Mouse (Mus musculus) thymus, adult 2 months (tissue): ENCODE measurements at regions not wholly inside any gene's neighbourhood (a gene's known extent, or its start where the extent isn't known, plus 50 kb on each side); places are given as distances from the start of the nearest gene placed in this dataset.

Source experiments
- DNase-seq: peaks from one replicate; pipeline ENCODE4 v3.0.0; 2021
- H3K27ac ChIP-seq: fragments of 200-500 bp; 2 replicates; pipeline ENCODE4 v1.5.1; 2012; ENCODE audit warnings: low read length, control low read depth; ENCODE audit not compliant: control insufficient read depth, insufficient read depth
- H3K27me3 ChIP-seq: fragments of 200-500 bp; 2 replicates; pipeline ENCODE4 v1.6.1; 2012; ENCODE audit warnings: mild to moderate bottlenecking, low read length, moderate library complexity, mixed read lengths; ENCODE audit not compliant: control insufficient read depth, insufficient read depth
- H3K36me3 ChIP-seq: fragments of 200-500 bp; 2 replicates; pipeline ENCODE4 v1.6.1; 2012; ENCODE audit warnings: mild to moderate bottlenecking, low read length, moderate library complexity; ENCODE audit not compliant: control insufficient read depth, insufficient read depth
- H3K4me1 ChIP-seq: fragments of 200-500 bp; replicated peaks from 2 replicates; pipeline ENCODE4 v1.6.1; 2012; ENCODE audit warnings: low read length; ENCODE audit not compliant: control insufficient read depth, insufficient read depth
- H3K4me3 ChIP-seq: fragments of 200-500 bp; 2 replicates; pipeline ENCODE4 v1.5.1; 2012; ENCODE audit warnings: mild to moderate bottlenecking, low read length, control low read depth, moderate library complexity; ENCODE audit not compliant: control insufficient read depth, insufficient read depth
- CTCF ChIP-seq: fragments of 200-500 bp; IDR thresholded peaks from 2 replicates; pipeline ENCODE4 v1.5.1; 2012; ENCODE audit warnings: mild to moderate bottlenecking, control low read depth, low read length, moderate library complexity, borderline replicate concordance; ENCODE audit not compliant: control insufficient read depth, poor library complexity, insufficient read depth; ENCODE audit errors: extremely low read depth
- POLR2A ChIP-seq: fragments of 200-500 bp; IDR thresholded peaks from 2 replicates; pipeline ENCODE4 v1.6.1; 2012; ENCODE audit warnings: mild to moderate bottlenecking, low read length, control low read depth, moderate library complexity; ENCODE audit not compliant: control insufficient read depth, poor library complexity, insufficient read depth; ENCODE audit errors: extremely low read depth
- WGBS: fragments of 180-500 bp; shearing (Covaris S2); methylation state at CpG from one replicate; pipeline ENCODE4 v1.1.7; 2018; 5-methylcytosine and 5-hydroxymethylcytosine counted together

GRCm38 (mm10) chr10:111813736-111814135 is 158.7 kb upstream of the Krr1 start:
- Histone ChIP-seq H3K27me3 (no peaks in the 10 kb centered on the region), H3K27ac (no peak overlapping the region), H3K36me3 (no peaks in the 10 kb centered on the region), H3K4me3 (no peak overlapping the region), H3K4me1 (no peaks in the 10 kb centered on the region)
- TF ChIP-seq CTCF (no peak), POLR2A (no peak)
- no peak for DNase-seq
- WGBS, result 91% methylated on average over 4 of the region's 4 CpGs

DNA sequence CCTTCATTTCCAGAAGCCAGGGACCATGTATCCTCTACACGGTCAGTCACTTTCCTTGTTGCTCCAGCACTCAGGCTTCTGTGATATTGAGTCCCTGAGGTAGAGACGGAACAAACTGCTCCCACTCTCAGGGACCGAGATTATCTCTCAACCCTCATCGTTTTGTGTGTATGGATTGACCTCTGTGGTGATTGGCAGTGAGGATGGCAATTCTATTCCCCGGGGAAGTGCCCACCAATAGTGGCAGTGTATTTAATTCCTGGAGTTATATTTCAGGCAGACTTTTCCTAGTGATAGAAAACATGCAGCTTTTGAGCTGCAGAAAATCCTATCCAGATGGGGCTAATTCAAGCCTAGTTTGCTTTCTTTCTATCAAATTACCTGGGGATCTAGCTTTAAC is 157.8 kb upstream of the Krr1 start:
- no peak overlapping the region for H3K27ac ChIP-seq
- no peak for DNase-seq
- no peak overlapping the region for H3K4me3 ChIP-seq
- H3K4me1 ChIP-seq, result no peaks in the 10 kb centered on the region
- no peaks in the 10 kb centered on the region for H3K27me3 ChIP-seq
- 97% methylated on average over 5 of the region's 5 CpGs for WGBS
- no peak for TF ChIP-seq CTCF
- no peak for TF ChIP-seq POLR2A
- H3K36me3 ChIP-seq, result no peaks in the 10 kb centered on the region

DNA sequence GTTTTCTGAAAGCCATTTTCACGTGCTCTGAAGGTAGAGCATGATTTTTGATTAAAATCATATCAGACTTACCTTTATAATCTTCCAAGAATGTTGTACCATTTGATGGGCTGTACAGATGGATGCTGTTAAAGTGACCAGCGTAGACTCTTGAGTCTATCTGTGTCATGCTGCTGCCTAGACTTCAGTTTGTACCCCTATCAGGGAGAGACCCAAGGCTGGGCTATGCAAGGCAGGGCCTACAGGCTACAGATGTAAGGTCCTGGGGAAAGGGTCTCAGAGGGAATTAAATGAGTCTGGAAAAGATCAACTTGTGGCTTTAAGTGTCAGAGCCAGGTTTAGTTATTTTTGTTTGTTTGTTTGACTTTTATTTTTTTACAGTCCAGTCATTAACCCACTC is 157.3 kb upstream of the Krr1 start:
- H3K27ac ChIP-seq, result no peak overlapping the region
- no peak for DNase-seq
- H3K27me3 ChIP-seq, result no peaks in the 10 kb centered on the region
- no peaks in the 10 kb centered on the region for H3K36me3 ChIP-seq
- WGBS, result 88% methylated on average over 2 of the region's 2 CpGs
- TF ChIP-seq CTCF, result no peak
- no peak for TF ChIP-seq POLR2A
- H3K4me3 ChIP-seq, result no peak overlapping the region
- no peaks in the 10 kb centered on the region for H3K4me1 ChIP-seq

DNA sequence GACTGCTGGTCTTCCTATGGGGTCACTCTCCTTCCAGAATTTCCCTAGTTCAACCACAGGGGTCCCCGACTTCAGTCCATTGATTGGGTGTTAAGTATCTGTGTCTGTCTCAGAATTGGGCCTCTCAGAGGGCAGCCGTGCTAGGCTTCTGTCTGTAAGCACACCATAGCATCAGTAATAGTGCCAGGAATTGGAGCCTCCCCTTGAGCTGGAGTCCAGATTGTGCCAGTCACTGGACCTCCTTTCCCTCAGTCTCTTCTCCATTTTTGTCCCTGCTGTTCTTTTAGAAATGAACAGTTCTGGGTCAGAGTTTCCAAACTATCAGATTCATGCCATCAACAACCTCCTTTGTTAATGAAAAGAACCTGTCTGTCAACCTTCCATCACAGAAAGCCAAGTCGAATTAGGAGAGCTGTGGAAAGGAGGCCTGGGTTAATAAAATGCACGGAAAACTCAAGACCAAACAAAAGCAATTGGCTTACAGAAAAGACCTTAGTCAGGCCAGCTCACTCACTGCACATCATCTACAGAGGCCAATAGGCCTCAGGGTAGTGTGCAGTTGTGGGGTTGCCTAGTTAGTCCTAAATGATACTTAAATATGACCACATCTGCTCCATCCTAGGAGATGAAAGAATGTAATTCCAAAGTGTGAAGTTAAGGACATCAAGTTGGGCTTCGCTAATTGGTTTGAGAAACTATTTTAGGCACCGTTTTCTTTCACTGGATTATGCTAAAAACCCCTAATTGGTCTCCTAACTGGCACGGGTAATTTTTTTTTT is 156.5 kb upstream of the Krr1 start:
- Histone ChIP-seq H3K4me3 (no peak overlapping the region), H3K27me3 (no peaks in the 10 kb centered on the region), H3K27ac (no peak overlapping the region), H3K36me3 (no peaks in the 10 kb centered on the region), H3K4me1 (no peaks in the 10 kb centered on the region)
- DNase-seq, result no peak
- TF ChIP-seq POLR2A (no peak), CTCF (no peak)
- 94% methylated on average over 7 of the region's 7 CpGs for WGBS

DNA sequence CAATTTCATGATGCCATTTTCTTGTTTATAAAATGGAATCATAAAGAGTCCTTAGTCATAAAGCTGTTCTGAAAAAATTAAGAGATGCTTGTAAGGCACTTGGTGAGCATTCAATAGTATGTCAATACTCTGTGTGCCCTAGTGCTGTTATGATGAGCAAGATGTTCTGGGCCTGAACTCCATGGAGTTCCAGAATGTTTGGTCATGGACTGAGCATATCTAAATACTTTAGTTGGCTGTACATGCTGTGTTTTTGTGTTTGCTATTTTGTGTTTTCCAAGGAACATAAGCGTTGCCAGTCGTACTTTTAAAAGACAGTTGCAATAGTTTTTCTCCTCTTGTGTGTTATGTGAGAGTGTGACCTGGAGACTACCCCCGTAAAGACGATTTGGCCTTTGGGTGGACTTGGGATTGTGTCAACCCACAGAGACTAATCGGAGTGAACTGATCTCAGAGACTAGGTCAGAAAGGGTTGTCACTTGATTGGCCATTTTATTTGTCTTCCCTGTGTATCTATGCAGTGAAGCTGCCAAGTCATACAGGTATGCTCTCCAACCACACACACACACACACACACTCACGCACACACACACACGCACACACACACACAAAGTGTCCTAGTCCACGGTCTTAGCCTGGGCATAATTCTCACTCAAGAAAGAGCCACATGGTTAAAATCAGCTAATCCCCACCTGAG is 152.6 kb upstream of the Krr1 start:
- 97% methylated on average over 8 of the region's 8 CpGs for WGBS
- DNase-seq, result no peak
- no peaks in the 10 kb centered on the region for H3K4me1 ChIP-seq
- no peak for TF ChIP-seq CTCF
- TF ChIP-seq POLR2A, result no peak
- no peaks in the 10 kb centered on the region for H3K27me3 ChIP-seq
- H3K27ac ChIP-seq, result no peak overlapping the region
- no peak overlapping the region for H3K4me3 ChIP-seq
- no peaks in the 10 kb centered on the region for H3K36me3 ChIP-seq

GRCm38 (mm10) chr10:111824820-111825219 is 147.6 kb upstream of the Krr1 start:
- H3K4me1 ChIP-seq, result no peaks in the 10 kb centered on the region
- DNase-seq, result no peak
- 87% methylated on average over 4 of the region's 4 CpGs for WGBS
- no peaks in the 10 kb centered on the region for H3K27me3 ChIP-seq
- H3K27ac ChIP-seq, result no peak overlapping the region
- H3K36me3 ChIP-seq, result no peaks in the 10 kb centered on the region
- no peak overlapping the region for H3K4me3 ChIP-seq
- TF ChIP-seq POLR2A (no peak), CTCF (no peak)
